Mouse (Mus musculus) heart, adult 2 months (tissue): Measurements from ENCODE around the gene Furin.

Experiments used
- CTCF ChIP-seq: fragments of 200-600 bp; IDR thresholded peaks from 2 replicates; pipeline ENCODE4 v1.8.1; 2022; ENCODE audit warnings: antibody characterized with exemption, mild to moderate bottlenecking, moderate library complexity
- EP300 ChIP-seq: fragments of 200-500 bp; IDR thresholded peaks from 2 replicates; pipeline ENCODE4 v1.6.1; 2011; ENCODE audit warnings: low read depth, low read length, control low read depth; ENCODE audit not compliant: insufficient read depth

DNA sequence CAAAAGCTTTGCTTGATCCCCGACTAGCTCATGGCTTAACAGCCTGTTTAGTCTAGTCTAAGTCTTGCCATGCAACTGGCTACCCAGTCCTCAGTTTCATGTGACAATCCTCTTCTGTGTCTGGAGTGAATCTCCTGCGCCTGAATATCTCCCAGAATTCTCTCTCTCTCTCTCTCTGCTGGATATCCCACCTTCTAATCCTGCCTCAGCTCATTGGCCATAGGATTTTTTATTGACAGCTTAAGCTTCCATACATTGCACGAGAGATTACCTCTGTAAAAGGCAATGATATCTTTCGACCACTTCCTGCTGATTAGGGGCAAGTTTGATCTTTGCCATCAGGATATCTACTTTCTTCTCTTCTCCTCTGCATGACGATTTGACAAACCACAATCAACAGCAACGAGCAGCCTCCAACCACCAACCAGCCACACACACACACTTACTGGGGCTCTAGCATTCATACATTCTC is 44.4 kb upstream of the Furin start:
- TF ChIP-seq EP300 = no peak
- no peak for TF ChIP-seq CTCF
